Mouse (Mus musculus): Measurements from ENCODE around the gene Rab11a.
A peak's percentile ranks its signal among the peaks of the same experiment; 100 is the strongest.
"Not testable (repeated sequence)": the region's sequence is repeated elsewhere in the genome, so short reads cannot be mapped to it uniquely, and the experiment has no call there.

Rab11a gene

GRCm38 (mm10) chr9:64747735-64748134 is 10.2 kb upstream of the Rab11a start:
- DNase-seq (ENCODE audit: extremely low read depth, low read depth) = no peak

DNA sequence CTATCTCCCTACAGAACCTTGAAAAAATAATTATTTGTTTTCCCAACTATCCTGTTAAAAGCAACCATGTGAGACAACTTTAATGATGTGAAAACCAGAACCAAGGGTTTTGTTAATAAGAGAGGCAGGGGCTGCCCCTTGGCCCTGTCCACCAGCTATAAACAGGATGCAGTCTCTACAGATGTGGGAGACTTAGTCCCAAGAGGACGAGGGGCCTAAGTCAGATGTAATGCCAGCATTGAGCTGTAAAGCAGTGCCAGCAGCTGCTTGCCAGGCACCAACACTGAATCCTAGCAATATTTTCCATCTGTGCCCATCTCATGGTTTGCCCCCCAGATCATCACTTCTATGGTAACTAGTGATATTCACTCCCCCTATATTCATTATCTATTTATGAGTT is 4.9 kb upstream of the Rab11a start:
- no peak for DNase-seq (ENCODE audit: extremely low read depth, low read depth)

DNA sequence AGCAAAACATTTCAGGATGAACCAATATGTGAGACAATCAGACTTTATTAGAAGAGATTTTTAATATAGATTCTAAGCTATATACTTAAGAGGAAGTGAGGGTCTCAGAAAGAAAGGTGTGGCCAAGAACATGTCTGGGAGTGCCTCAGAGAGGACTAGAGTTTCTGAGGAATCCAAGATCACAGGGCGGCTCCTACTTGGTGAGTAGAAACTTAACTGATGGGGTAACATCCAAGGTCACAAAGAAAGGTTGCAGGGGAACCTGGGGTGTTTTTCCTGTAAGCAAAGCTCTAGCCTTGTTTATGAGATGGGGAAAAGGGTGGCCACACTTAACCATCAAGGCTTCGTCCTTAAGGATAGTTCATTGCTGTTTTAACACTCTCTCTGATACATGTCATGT is 1.4 kb upstream of the Rab11a start:
- DNase-seq (ENCODE audit: extremely low read depth, low read depth) = peak; percentile 24

- peak; percentile 85 for DNase-seq (ENCODE audit: extremely low read depth, low read depth)
Observed at GRCm38 (mm10) chr9:64736639-64737405, 736 bp downstream of the Rab11a start.

DNA sequence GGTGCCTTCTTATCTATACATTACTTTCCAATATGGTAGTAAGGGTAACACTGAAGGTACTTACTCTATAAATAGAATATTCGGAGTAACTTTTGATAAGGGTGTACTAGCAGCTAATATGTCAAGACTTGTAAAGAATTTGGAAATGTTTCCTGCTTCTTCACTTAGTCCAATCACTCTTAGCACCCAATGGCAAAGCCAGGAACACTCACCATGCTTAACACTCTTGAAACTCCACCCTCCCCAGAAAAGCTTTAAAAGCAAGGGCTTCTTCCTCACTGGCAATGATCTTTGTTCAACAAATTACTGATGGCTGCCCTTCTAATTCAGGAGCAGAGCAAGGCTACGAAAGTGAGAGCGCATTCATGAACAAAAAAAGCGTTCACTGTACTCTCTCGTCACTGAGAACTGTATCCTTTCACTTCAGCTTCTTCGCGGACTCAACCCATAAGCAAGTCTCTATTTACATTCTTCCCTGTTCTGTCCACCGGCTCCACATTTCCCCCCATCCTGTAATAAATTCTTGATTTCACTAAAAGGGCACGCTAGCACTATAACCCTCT is 1.4 kb downstream of the Rab11a start:
- DNase-seq (ENCODE audit: extremely low read depth, low read depth) = peak; percentile 48

GRCm38 (mm10) chr9:64734992-64735391 is 2.6 kb downstream of the Rab11a start:
- not testable (repeated sequence) for DNase-seq (ENCODE audit: extremely low read depth, low read depth)

GRCm38 (mm10) chr9:64734166-64734565 is 3.4 kb downstream of the Rab11a start:
- peak; percentile 10 for DNase-seq (ENCODE audit: extremely low read depth, low read depth)

DNA sequence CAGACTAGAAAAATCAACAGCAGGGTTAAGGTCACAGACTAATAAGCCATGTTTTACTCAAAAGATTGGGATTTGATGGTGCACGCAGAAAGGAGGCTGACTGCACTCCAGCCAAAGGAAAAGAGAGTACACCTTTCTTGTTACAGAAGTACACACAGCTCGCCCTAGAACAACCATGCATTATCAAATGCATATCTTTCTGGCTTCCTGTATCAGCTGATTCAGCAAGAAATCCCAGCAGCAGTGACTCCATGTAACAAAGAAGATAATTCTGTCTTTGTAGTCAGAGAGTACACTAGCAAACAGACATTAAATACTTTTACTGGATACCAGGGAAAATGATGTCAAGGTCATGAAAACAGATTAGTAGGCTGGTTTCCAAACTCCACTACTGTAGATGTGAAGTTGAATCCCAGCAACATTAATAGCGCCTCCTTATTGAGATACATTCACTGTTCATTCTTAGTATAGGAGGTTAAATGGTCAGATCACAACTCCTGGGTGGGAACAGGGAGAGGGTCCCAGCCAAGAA is 6.5 kb downstream of the Rab11a start:
- DNase-seq (ENCODE audit: extremely low read depth, low read depth) = no peak

DNA sequence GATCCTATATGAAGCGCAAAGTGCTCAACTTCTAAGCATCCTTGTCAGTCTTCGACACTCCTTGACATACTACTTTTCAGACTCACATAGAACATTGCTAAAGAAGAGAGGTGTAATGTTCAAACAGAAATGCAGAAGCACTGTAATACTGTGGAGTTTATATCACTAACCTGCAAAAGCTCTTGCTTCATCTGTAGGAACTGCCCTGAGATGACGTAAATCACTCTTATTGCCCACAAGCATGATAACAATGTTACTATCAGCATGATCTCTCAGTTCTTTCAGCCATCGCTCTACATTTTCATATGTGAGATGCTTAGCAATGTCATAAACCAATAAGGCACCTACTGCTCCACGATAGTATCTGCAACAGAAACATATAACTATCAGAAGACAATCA is 11.1 kb downstream of the Rab11a start:
- DNase-seq (ENCODE audit: extremely low read depth, low read depth) = no peak

DNA sequence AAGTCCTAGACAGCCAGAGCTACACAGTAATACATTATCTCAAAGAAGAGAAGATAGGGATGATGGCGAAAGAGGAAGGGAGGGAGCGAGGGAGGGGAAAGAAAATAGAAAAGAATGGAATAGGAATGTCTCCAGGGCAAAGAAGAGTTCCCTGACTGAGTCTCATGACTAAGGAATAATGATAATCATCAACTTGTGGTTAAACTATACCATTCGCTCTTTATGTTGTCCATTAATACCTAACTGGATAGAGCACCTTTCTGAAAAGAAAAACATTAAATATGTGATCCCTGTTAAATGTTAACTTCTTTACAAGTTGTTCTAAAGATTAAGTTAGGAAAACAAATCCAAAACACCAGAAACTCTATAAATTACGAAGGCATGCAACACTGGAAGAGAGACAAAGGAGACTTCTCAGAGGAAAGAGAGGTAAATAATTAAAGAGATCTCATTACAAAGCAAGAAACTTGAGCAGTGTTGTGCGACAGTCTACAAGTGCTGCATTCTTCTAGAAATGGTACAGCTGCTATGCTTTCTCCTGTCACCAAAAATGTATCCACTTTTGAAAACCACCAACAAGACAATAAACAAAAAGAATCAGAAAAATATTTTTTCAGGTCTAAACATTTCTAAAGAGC is 17.9 kb downstream of the Rab11a start:
- no peak for DNase-seq (ENCODE audit: extremely low read depth, low read depth)

GRCm38 (mm10) chr9:64710291-64710690 is 27.3 kb downstream of the Rab11a start:
- not testable (repeated sequence) for DNase-seq (ENCODE audit: extremely low read depth, low read depth)

- DNase-seq (ENCODE audit: extremely low read depth, low read depth) = no peak
Observed at GRCm38 (mm10) chr9:64704073-64704840, 33.3 kb downstream of the Rab11a start.

DNA sequence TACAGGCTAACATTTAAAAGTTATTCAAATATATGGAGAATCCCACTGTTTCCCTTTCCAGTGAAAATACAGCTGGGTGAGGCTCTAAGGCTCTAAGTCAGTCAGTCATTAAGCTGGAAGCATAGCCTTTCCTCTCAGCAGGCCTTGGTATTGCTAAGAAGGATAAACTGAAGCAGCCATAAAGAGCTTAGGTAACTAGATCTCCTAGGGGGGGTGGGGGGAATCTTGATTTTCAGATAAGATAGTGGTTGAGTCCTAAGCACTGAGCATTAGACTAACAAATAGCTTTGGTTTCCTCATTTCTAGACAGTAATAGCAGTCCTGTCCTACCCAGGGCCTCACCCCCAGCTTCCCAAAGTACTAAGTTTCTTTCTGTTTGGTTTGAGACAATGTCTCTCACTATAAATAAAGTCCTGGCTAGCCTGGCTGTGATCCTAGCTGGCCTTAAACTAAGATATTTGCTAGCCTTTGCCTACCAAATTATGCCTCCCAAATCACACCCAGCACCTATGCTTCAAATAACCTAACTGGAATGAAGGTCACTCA is 34.1 kb downstream of the Rab11a start:
- DNase-seq (ENCODE audit: extremely low read depth, low read depth) = no peak

DNA sequence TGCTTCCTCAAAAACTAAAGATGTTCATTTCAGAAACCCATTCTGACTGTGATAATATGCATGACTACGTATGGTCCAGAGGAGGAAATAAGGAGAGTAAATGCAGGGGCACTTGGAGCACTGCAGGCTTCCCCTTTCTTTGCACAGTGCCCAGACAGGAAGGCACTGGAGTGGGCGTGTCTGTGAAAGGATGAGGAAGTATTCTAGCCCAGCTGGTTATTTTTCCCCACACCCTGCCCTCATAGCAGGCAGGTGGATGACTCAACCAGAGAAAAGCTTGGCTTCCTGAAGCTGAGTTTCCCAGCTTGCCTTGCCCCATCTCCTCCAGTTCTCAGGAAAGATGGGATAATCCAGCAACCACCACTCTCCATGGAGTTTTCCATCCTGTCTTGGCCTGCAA is 34.6 kb downstream of the Rab11a start:
- DNase-seq (ENCODE audit: extremely low read depth, low read depth) = peak; percentile 91

- no peak for DNase-seq (ENCODE audit: extremely low read depth, low read depth)
Observed at GRCm38 (mm10) chr9:64702391-64702790, 35.2 kb downstream of the Rab11a start.

GRCm38 (mm10) chr9:64701651-64702050 is 35.9 kb downstream of the Rab11a start:
- DNase-seq (ENCODE audit: extremely low read depth, low read depth) = no peak

DNA sequence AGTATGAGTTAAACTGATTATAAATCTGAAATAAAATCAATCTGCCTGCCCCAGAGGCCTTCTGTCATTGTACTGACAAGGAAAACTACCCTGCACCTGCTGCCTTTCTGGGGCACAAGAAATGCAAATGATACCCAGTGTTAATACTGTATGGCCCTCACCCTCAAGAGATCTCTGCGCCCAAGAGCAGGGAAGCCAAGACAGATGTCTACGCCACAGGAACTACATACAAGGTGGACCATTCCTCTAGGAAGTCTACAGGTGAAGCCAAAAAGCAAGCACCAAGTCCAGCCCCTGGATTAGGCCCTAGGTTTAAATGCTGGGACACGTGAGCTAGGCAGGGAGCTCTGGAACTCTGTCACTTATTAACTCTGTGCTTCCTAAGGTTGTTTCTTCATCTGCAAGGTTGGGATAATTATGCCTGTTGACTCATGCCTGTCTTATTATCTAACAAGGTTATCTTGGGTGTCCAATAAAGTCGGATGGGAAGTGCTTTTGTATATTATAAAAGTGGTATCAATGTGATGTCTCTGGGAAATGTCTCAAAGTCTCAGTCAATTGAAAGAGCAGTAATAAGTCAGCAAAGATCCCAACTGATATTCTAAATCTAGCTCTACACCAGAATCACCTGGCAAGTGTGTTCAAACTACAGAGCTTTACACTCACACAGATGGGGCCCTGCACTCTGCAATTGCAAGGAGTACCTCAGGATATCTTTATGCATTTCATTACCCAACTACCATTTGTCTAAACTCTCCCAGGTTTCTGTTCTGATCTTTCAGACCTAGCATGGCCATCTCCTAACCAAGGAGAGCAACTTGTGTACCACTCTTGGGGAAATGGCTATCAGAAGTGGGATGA is 36.9 kb downstream of the Rab11a start:
- DNase-seq (ENCODE audit: extremely low read depth, low read depth) = no peak

DNA sequence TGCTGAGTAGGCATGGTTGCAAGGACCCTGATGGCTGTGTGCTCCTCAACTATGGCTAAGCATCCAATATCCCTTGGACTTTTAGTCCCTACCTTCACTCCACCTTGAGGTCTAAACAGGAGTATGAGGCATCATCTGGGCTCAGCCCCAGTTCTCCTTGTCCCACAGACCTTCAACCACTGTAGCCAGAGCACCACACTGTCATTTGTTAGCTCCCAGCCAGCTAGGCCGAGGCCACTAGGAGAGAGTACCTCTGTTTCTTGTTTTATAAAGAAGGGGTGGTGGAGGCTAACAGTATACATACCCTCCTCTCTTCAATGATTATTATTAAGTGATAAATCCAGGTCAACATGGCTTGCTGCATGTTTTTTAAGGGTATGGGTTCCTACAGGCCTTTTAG is 39.0 kb downstream of the Rab11a start:
- DNase-seq (ENCODE audit: extremely low read depth, low read depth) = no peak

DNA sequence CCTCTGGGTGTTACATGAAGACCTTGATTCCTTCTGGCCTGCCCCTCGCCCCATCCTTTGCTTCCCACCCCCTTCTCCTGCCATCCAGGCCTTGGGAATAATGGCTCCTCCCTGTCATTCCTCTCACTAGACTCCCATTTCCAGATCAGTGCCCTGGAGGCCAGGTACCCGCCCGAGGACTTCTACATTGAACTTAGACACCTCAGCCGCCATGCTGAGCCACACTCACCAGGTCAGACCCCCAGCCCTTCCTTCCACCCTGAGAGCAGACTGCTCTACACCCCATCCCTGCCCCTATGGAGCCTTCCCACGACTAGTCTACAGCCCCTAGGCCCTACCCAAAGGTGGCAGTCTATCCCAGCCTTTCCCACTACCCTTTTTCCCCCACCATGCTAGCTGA is 39.9 kb downstream of the Rab11a start:
- no peak for DNase-seq (ENCODE audit: extremely low read depth, low read depth)

DNA sequence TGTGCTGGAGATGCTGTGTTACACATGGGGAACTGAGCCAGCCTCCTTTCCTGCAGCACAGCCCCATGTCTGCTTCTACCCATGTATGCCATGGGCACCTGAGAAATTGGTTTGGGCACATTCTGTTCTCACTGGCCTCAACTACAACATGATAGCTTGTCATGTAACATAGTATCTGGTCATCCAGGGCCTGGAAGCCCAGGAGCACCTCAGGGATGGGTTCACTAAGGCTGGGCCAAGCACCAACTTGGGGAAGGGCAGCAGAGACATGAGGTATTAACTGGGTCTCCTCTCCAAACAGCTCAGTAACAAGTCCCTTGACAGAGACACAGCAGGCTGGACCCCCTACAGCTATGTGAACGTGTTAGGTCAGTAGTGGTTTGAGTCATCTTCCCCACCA is 40.6 kb downstream of the Rab11a start:
- DNase-seq (ENCODE audit: extremely low read depth, low read depth) = no peak
